Mouse (Mus musculus): ENCODE data around the gene Srm.

GRCm38 (mm10) chr4:148549106-148549505 is 42.2 kb upstream of the Srm start:
- TF ChIP-seq USF1 (IDR thresholded peaks at IDR 0.05; ENCODE audit: low read depth) = no peak
- TF ChIP-seq CTCF (IDR thresholded peaks at IDR 0.05; ENCODE audit: control insufficient read depth, insufficient read depth, insufficient read length) = no peak
- no peak for TF ChIP-seq CEBPB (IDR thresholded peaks at IDR 0.05; ENCODE audit: low read depth)
- TF ChIP-seq MAX (IDR thresholded peaks at IDR 0.05) = no peak
- no peak for TF ChIP-seq MYOD1 (IDR thresholded peaks at IDR 0.05; ENCODE audit: control insufficient read depth, insufficient read length, low read depth)
